Mouse (Mus musculus) v-Abl transformed pro-B cells (cell line): ENCODE results near the gene H2-M10.4.
"Not testable (repeated sequence)": the region's sequence is repeated elsewhere in the genome, so short reads cannot be mapped to it uniquely, and the experiment has no call there.

ENCODE experiments used
- in situ Hi-C, 2 experiments: fragments of 400-800 bp; cut with MboI; formaldehyde crosslinking; loops; one replicate each; pipeline ENCODE4 v1.15.1; 2025; ENCODE audit not compliant: unreplicated experiment in 2 of 2

The H2-M10.4 gene

DNA sequence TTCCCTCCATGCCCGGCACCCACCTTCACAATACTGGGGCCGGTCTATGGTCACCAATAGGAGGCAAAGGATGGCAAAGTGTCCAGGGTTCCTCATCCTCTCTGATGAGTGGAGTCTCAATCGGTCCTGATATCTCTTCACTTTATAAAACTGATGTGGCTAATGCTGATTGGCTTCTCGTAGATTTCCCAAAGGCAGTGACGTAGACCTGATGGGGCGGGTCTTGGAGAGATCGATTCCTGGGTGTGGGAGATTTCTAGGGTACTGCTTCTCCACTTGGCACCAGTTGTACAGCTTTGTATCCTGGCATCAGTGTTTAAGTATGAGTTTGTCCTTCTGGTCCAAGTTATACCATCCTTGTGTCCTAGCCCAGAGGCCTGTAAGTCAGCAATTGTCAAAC is at the start of gene H2-M10.4:
TSS of gene H2-M10.4 (minus strand) at position 101 of the 400 bp plus-strand sequence.
- in situ Hi-C loops: no loop called here

- in situ Hi-C loops: no loop called here
Observed at GRCm38 (mm10) chr17:36503910-36504309, 41.8 kb upstream of the H2-M10.4 start.

DNA sequence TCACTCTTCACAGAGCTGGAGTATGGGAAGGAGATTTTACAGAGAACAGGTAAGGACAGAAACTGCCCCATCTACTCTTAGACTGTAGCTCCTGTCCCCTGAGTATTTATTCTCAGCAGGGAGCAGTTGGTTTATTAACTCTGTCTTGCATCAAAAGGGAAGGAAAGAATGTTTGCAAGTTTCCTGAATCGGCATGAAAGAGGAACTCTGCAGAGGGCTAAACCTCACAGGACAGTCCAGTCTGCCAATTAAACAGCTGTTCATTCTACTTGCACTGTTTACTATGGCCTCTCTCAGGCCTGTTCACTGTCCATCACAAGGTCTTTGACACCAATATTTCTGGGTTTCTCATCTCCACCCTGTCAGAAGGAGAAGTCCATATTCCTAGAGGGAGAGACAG is 38.3 kb upstream of the H2-M10.4 start:
- in situ Hi-C loops: no loop called here

GRCm38 (mm10) chr17:36488181-36488580 is 26.0 kb upstream of the H2-M10.4 start:
- in situ Hi-C loops: not testable (repeated sequence)

DNA sequence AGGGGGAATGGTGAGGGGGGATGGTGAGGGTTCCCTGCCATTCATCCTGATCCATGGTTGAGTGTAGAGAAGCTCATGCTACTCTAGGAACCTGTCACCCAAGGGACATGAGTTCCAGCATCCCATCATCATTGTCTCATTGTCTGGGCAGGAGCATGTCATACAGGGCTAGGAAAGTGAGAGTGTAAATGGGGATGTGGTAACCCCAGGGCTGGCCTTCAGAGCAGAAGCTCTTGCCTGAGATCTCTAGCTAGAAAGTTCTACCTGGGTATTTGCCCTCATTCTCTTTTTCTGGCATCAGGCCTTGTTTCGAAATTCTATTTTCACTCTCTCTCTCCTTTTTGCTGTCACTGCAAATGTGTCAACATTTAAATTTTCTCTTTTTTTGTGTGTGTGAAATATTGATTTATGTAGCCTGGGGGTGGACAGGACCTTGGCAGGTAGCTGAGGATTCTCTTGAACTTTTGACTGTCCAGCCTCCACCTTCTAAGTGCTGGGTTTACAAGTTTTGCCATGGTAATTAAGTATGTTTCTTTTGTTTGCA is 24.6 kb upstream of the H2-M10.4 start:
- in situ Hi-C loops: no loop called here

- in situ Hi-C loops: no loop called here
Observed at GRCm38 (mm10) chr17:36483865-36484264, 21.7 kb upstream of the H2-M10.4 start.

DNA sequence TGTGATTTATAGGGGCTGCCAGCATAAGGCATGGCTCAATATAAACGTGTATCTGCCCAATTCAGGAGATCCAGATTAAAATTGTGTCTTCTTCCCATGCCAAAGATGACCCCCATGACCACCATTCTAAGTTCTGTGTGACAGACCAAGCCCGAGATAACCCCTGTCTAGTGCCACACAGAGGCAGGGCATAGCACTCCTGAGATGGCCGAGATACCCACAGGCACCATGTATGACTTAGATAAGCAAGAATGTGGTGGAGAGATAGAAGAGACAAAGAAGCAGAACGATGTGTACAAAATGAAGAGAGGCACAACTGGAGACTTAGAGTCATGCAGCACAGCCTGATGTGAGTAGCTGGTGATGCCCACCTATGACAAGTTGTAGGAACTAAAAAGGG is 5.9 kb downstream of the H2-M10.4 start:
- in situ Hi-C loops: no loop called here

DNA sequence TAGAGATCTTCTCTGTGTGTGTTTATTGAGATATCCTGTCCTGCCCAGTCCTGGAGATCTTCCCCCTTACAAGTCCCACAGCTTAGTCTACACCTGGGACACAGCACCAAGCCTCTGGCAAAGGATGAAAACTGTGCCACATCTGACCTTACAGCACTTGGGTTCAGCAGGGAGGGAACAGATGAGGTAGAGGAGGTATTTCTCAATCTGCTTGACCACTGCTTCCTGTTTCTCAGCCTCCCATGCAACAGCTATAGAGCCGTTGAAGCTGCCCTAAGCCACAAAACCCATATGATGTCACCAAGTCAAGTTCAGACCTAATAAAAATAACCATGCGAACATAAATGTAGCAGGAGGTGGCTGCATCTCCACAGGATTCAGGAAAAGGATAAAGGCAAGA is 30.7 kb downstream of the H2-M10.4 start:
- in situ Hi-C loops: loop anchor here in 1 of 2 experiments (25.0 kb wide), 1 partner anchor 819 kb away; the partner anchor contains the start of gene Sfta2

- in situ Hi-C loops: loop anchor here (5.0 to 25.0 kb wide), 7 partner anchors 111 to 483 kb away; partner anchors contain the start of gene Abcf1 (in 1 of the 2)
Observed at GRCm38 (mm10) chr17:36418091-36418754, 43.9 kb downstream of the H2-M10.4 start.

GRCm38 (mm10) chr17:36417416-36417815 is 44.7 kb downstream of the H2-M10.4 start:
- in situ Hi-C loops: loop anchor here (5.0 to 25.0 kb wide), 7 partner anchors 110 to 483 kb away; partner anchors contain the start of gene Abcf1 (in 1 of the 2)

GRCm38 (mm10) chr17:36415407-36415806 is 46.7 kb downstream of the H2-M10.4 start:
- in situ Hi-C loops: loop anchor here (5.0 to 25.0 kb wide), 7 partner anchors 108 to 481 kb away; partner anchors contain the start of gene Abcf1 (in 1 of the 2)

GRCm38 (mm10) chr17:36414361-36414760 is 47.8 kb downstream of the H2-M10.4 start:
- in situ Hi-C loops: loop anchor here (10.0 to 25.0 kb wide), 6 partner anchors 170 to 480 kb away; partner anchors contain the start of gene Abcf1 (in 1 of the 2)
